Mouse (Mus musculus) midbrain, embryonic 14.5 days (tissue): Measurements from ENCODE around the gene Tex26. TPM values are rescaled to one million over a fixed set of nuclear protein-coding genes. Genes with fewer than 3 reads are reported as not detected.

Experiments used
- ATAC-seq: fragments of 200-750 bp; cut with Nextera tagmentation; 2 replicates; pipeline ENCODE4 v1.8.0; 2017; ENCODE audit warnings: moderate number of reproducible peaks, moderate library complexity; ENCODE audit not compliant: low FRiP score, low TSS enrichment
- DNase-seq: peaks from one replicate; pipeline ENCODE4 v3.0.0-alpha.2; 2015
- H3K27ac ChIP-seq: fragments of 300-500 bp; sonication (generic); replicated peaks from 2 replicates; pipeline ENCODE4 v1.5.1; 2014; ENCODE audit warnings: mild to moderate bottlenecking, low read depth, low read length, moderate library complexity
- H3K27me3 ChIP-seq: fragments of 300-500 bp; sonication (generic); 2 replicates; pipeline ENCODE4 v1.6.1; 2014; ENCODE audit warnings: low read length, control low read depth, mixed read lengths; ENCODE audit not compliant: control insufficient read depth, insufficient read depth
- H3K36me3 ChIP-seq: fragments of 300-500 bp; sonication (generic); 2 replicates; pipeline ENCODE4 v1.6.1; 2014; ENCODE audit warnings: low read length, control low read depth; ENCODE audit not compliant: control insufficient read depth, insufficient read depth
- H3K4me1 ChIP-seq: fragments of 300-500 bp; sonication (generic); 2 replicates; pipeline ENCODE4 v1.6.1; 2014; ENCODE audit warnings: mild to moderate bottlenecking, antibody characterized with exemption, low read length, control low read depth; ENCODE audit not compliant: control insufficient read depth, insufficient read depth
- H3K4me2 ChIP-seq: fragments of 300-500 bp; sonication (generic); 2 replicates; pipeline ENCODE4 v1.6.1; 2014; ENCODE audit warnings: mild to moderate bottlenecking, low read length, moderate library complexity
- H3K4me3 ChIP-seq: fragments of 300-500 bp; sonication (generic); replicated peaks from 2 replicates; pipeline ENCODE4 v1.5.1; 2014; ENCODE audit warnings: low read depth, low read length
- H3K9ac ChIP-seq: fragments of 300-500 bp; sonication (generic); replicated peaks from 2 replicates; pipeline ENCODE4 v1.6.1; 2014; ENCODE audit warnings: mild to moderate bottlenecking, low read length, moderate library complexity
- H3K9me3 ChIP-seq: fragments of 300-500 bp; sonication (generic); 2 replicates; pipeline ENCODE4 v1.6.1; 2016; ENCODE audit warnings: low read length, control low read depth, mixed read lengths; ENCODE audit not compliant: control insufficient read depth
- WGBS: fragments of 180-500 bp; shearing (Covaris S2); extraction: QIAGEN DNeasy Blood & Tissue Kit; methylation state at CpG from one replicate; pipeline ENCODE4 v1.1.7; 2014; 5-methylcytosine and 5-hydroxymethylcytosine counted together
- polyA plus RNA-seq: library from polyadenylated mRNA; unstranded; fragments of >200 nt; fragmentation: Nextera tagmentation; extraction: Ambion mirVana; gene quantifications from 2 replicates; pipeline ENCODE4 v1.2.1, GENCODE M21; 2014

Gene Tex26
- polyA plus RNA-seq, 1 experiment from 2014 or later: 1.00 TPM

DNA sequence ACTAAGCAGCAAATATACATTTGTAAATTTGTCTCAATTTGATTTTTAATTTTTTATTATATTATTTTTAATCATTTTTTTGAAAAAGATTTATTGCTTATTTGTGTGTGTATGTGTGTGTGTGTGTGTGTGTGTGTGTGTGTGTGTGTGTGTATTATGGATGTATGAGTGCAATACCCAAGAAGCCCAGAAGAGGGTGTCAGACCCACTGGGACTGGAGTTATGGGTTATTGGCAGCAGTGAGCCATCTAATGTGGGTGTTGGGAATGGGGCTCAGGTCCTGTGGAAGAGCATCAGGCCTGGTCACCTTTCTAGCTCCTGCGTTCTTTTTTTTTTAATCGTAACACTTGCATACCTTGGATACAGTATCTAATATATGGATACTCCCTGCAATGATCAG lies 66.6 kb downstream of the Tex26 start:
- no peaks in the 10 kb centered on the region for H3K9me3 ChIP-seq
- H3K4me3 ChIP-seq: no peak overlapping the region
- no peaks in the 10 kb centered on the region for H3K4me1 ChIP-seq
- no peak overlapping the region for H3K27ac ChIP-seq
- no peak for DNase-seq
- WGBS: 98% methylated on average over 2 of the region's 2 CpGs
- no peaks in the 10 kb centered on the region for H3K27me3 ChIP-seq
- no peaks in the 10 kb centered on the region for H3K36me3 ChIP-seq
- no peak overlapping the region for H3K4me2 ChIP-seq
- no peak for ATAC-seq
- no peak overlapping the region for H3K9ac ChIP-seq

DNA sequence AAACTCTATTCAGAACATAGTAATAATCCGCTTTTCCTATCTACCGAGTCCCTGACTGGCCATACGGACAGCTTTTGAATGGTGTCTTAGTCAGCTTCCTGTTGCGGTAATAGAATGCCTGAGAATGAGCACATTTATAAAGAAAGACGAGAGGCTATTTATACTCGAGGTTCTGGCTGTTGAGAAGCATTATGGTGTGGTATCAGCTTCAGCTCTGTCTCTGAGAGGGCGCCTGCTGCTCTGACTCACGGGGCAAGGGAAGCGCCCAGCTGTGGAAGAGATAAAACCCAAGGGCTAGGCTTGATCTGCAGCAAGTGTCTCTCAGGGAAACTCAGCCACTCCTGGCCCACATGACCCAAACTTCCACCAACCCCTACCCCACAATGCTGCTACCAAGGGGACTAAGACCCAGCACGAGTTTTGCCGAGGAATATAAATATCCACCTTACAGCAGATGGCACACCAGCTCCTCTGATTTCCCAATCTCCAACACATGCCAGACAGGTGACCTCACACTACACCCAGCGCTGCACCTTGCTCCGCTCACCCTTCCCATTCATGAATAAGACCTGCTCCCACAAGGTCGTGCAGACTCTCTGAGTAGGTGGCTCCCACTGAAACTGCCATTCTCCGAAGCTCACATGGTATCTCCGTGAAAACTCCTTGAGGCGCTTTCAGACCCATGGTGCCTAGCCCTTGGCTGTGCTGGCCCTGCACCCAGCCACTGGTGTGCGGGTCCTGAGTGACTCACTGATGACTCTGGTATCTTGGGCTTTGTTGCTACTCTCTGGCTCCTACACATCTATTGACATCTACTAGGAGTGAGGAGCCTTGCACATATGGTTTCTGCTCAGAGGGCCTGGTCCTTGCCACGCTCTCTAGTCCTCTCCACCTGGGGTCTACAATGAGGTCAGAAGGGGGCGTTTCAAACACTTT lies 68.9 kb downstream of the Tex26 start:
- Histone ChIP-seq H3K27ac (no peak overlapping the region), H3K4me3 (no peak overlapping the region), H3K36me3 (no peaks in the 10 kb centered on the region), H3K9me3 (no peaks in the 10 kb centered on the region), H3K9ac (no peak overlapping the region), H3K4me2 (no peak overlapping the region), H3K27me3 (no peaks in the 10 kb centered on the region), H3K4me1 (peaks cover 2% of the 10 kb centered on the region)
- ATAC-seq (no peak), DNase-seq (no peak)
- 83% methylated on average over 20 of the region's 20 CpGs for WGBS

DNA sequence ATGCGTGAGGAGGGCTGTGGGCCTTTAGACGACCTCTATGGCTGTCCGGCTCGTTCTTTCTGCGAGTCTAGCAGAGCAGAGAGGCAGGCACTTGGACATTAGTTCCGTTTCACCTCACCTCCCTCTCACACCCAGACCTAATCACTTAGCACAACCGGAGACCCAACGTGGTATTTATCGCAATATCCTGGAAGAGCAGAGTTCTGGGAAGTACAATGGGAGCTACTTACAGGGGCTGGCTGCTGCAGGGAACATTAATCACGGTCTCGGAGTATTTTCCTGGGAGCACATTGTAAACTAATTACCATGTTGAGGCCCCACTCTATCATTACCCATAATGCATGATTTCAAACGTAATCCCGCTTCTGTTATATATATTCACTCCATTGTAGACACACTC lies 70.9 kb downstream of the Tex26 start:
- ATAC-seq: no peak
- no peaks in the 10 kb centered on the region for H3K36me3 ChIP-seq
- no peaks in the 10 kb centered on the region for H3K9me3 ChIP-seq
- no peak overlapping the region for H3K9ac ChIP-seq
- 74% methylated on average over 13 of the region's 13 CpGs for WGBS
- no peak overlapping the region for H3K4me3 ChIP-seq
- no peak for DNase-seq
- no peaks in the 10 kb centered on the region for H3K27me3 ChIP-seq
- no peak overlapping the region for H3K27ac ChIP-seq
- peaks cover 19% of the 10 kb centered on the region for H3K4me1 ChIP-seq
- H3K4me2 ChIP-seq: no peak overlapping the region

GRCm38 (mm10) chr5:149512695-149513094 lies 73.2 kb downstream of the Tex26 start:
- H3K9me3 ChIP-seq: no peaks in the 10 kb centered on the region
- no peak overlapping the region for H3K4me3 ChIP-seq
- no peak overlapping the region for H3K4me2 ChIP-seq
- no peak overlapping the region for H3K9ac ChIP-seq
- no peaks in the 10 kb centered on the region for H3K36me3 ChIP-seq
- no peaks in the 10 kb centered on the region for H3K27me3 ChIP-seq
- ATAC-seq (no peak), DNase-seq (peak; percentile 47)
- 18% methylated on average over 3 of the region's 3 CpGs for WGBS
- peaks cover 19% of the 10 kb centered on the region for H3K4me1 ChIP-seq
- H3K27ac ChIP-seq: no peak overlapping the region

GRCm38 (mm10) chr5:149513438-149514086 lies 74.1 kb downstream of the Tex26 start:
- Histone ChIP-seq H3K9ac (no peak overlapping the region), H3K36me3 (no peaks in the 10 kb centered on the region)

DNA sequence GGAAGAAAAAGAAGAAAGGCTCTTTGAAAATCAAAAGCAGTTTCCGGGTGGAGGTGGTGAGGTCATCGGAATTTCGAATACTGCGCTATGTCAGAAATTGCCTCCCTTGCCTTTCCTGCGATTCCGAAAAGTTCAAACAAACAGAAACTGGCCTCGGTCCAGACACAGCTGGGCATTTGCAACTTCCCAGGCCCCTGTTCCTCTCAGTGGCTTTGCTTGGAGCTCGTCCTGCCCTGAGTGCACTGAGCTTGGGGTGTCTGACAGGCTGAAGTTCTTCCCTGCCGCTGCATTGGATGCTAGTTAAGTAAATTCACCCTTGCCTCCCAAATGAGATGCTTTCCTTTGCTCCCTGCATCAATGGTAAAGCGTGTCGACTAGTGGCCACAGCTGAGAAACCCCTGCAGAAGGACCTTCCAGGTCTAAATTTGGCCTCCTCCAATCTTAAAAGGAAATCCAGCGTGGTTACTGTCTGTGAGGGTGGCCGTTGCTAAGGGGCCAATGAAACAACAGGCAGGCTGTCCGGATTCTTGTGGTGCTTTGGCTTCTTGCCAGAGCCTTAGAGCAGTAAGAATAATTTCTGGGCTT lies 74.7 kb downstream of the Tex26 start:
- no peaks in the 10 kb centered on the region for H3K27me3 ChIP-seq
- peak overlapping the region; percentile 63 for H3K27ac ChIP-seq
- peaks cover 19% of the 10 kb centered on the region for H3K4me1 ChIP-seq
- DNase-seq (peak; percentile 84), ATAC-seq (peak; percentile 76)
- 12% methylated on average over 14 of the region's 14 CpGs for WGBS
- H3K36me3 ChIP-seq: no peaks in the 10 kb centered on the region
- H3K9ac ChIP-seq: peak overlapping the region; percentile 4; the same call in 1 of the 2 replicates
- H3K4me2 ChIP-seq: peak overlapping the region; percentile 28
- no peaks in the 10 kb centered on the region for H3K9me3 ChIP-seq
- no peak overlapping the region for H3K4me3 ChIP-seq

More at GRCm38 (mm10) chr5:149513438-149514086, 74.1 kb downstream of the Tex26 start:
- DNase-seq (peak; percentile 24), ATAC-seq (no peak)
- Histone ChIP-seq H3K9me3 (no peaks in the 10 kb centered on the region), H3K4me1 (peaks cover 19% of the 10 kb centered on the region), H3K27ac (peak overlapping the region; percentile 63), H3K4me2 (peak overlapping the region; percentile 28), H3K27me3 (no peaks in the 10 kb centered on the region), H3K4me3 (no peak overlapping the region)
- 26% methylated on average over 9 of the region's 9 CpGs for WGBS

DNA sequence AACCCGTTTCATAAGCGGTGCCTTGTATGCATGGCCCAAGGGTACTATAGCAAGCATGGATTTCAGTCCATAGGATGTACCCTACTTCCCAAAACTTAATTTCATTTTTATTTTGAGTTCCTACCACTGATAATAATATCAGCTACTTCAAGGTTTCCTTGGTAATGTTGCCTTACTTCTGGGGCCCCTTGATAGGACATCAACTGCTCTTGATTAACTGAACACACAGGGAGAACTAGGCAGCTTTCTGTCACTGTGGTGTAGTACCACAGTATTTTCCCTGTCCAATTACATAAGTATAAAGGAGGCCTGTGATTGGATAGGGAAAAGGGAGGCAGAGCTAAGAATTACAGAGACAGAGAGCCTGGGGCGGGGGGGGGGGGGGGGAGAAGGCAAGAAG lies 75.4 kb downstream of the Tex26 start:
- Histone ChIP-seq H3K4me1 (peaks cover 19% of the 10 kb centered on the region), H3K4me3 (no peak overlapping the region), H3K9ac (no peak overlapping the region), H3K27ac (peak overlapping the region; percentile 63; the same call in 1 of the 2 replicates), H3K36me3 (no peaks in the 10 kb centered on the region), H3K4me2 (peak overlapping the region; percentile 8; the same call in 1 of the 2 replicates), H3K9me3 (no peaks in the 10 kb centered on the region), H3K27me3 (no peaks in the 10 kb centered on the region)
- DNase-seq (no peak), ATAC-seq (no peak)
- 56% methylated on average over 3 of the region's 3 CpGs for WGBS

DNA sequence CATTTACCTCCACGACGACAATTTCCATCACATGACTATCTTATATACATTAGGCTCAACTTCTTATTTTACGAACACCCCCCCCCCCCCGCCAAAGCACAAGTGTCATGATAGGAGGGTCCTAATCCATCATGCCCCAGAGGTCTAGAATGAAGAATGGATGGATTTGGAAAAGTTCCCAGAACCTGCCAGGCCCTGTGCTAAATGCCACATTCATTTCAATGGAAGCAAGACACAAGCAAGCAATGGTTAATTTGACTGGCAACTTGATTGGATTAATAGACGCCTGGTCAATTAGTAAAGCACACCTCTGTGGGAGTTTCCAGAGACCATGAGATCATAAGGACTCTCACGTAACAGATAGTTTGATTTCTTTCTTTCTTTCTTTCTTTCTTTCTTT lies 77.7 kb downstream of the Tex26 start:
- H3K4me3 ChIP-seq: no peak overlapping the region
- H3K4me2 ChIP-seq: no peak overlapping the region
- no peak overlapping the region for H3K27ac ChIP-seq
- no peaks in the 10 kb centered on the region for H3K36me3 ChIP-seq
- no peaks in the 10 kb centered on the region for H3K27me3 ChIP-seq
- H3K4me1 ChIP-seq: peaks cover 24% of the 10 kb centered on the region
- no peaks in the 10 kb centered on the region for H3K9me3 ChIP-seq
- no peak for ATAC-seq
- DNase-seq: peak; percentile 59
- no peak overlapping the region for H3K9ac ChIP-seq
- 65% methylated on average over 6 of the region's 6 CpGs for WGBS
